Comparison of ENCODE assay signal across 11 mouse cellular contexts in genomic region chr3:51517878-51518762, GRCm38 (mm10). TPM values are rescaled to one million over a fixed set of nuclear protein-coding genes. Genes with fewer than 3 reads are reported as not detected.
DNase-seq lines count a peak whose midpoint lies in the region; ATAC-seq and TF ChIP-seq lines count a peak whose summit lies in the region.
"Had no signal": no experiment of that assay in that cellular context is flagged by ENCODE, and none has a peak within 500 bp of the region (broad histone marks: within the 10 kb centered on the region; RNA-seq: fewer than 3 reads in every experiment).

No protein-coding gene starts in this region.

- DNase-seq in heart, embryonic 10.5 days (ENCODE audit: low spot score) = peak; percentile 73
- DNase-seq in heart, adult 8-10 months (ENCODE audit: low spot score) = no peak
- peak; percentile 19 for DNase-seq in ZHBTc4 (ENCODE audit: low read depth, low spot score)
- DNase-seq in monocyte, adult 2 months (ENCODE audit: low read depth in 1 of 2, low spot score in 2 of 2) = peak; percentile 15 to 26
- no peak for DNase-seq in cerebellum, postnatal 10 days
- no peak for DNase-seq in cerebellum, adult 2 months
- DNase-seq in embryo, embryonic 9.5 days (ENCODE audit: extremely low spot score) = no peak
- DNase-seq: cerebellum, adult 9-11 months; spleen, adult 18-20 months had no signal

- no peak for TF ChIP-seq POLR2A in cerebellum, adult 2 months (IDR thresholded peaks at IDR 0.05; ENCODE audit: borderline replicate concordance, insufficient read depth, low read length)

- H3K9me3 ChIP-seq in heart, embryonic 10.5 days = no peaks in the 10 kb centered on the region
- H3K9me3 ChIP-seq in intestine, embryonic 16.5 days (ENCODE audit: control insufficient read depth, low read length) = no peaks in the 10 kb centered on the region

- no peak for TF ChIP-seq CTCF in cerebellum, adult 2 months (IDR thresholded peaks at IDR 0.05; ENCODE audit: borderline replicate concordance, insufficient read depth, low read depth, low read length)

- H3K9ac ChIP-seq in intestine, embryonic 16.5 days (ENCODE audit: low read depth, low read length) = peak overlapping the region; percentile 46; the same call in 1 of the 2 replicates
- H3K9ac ChIP-seq: hindbrain, embryonic 14.5 days had no signal

- peak overlapping the region; percentile 72 for H3K27ac ChIP-seq in heart, embryonic 10.5 days
- H3K27ac ChIP-seq in intestine, embryonic 16.5 days (ENCODE audit: low read length) = peak overlapping the region; percentile 96
- H3K27ac ChIP-seq in cerebellum, adult 2 months (ENCODE audit: insufficient read depth, low read length) = no peak overlapping the region
- H3K27ac ChIP-seq: hindbrain, embryonic 14.5 days had no signal

- peak overlapping the region; percentile 23 for H3K4me2 ChIP-seq in intestine, embryonic 16.5 days (ENCODE audit: low read depth, low read length)
- H3K4me2 ChIP-seq: hindbrain, embryonic 14.5 days had no signal

- peaks cover 52% of the 10 kb centered on the region for H3K36me3 ChIP-seq in heart, embryonic 10.5 days
- 0 out of 2 replicates have a peak, but pooled peaks cover 1% of the 10 kb centered on the region for H3K36me3 ChIP-seq in intestine, embryonic 16.5 days (ENCODE audit: control insufficient read depth, insufficient read depth, low read length)

- ATAC-seq in intestine, embryonic 16.5 days = peak; percentile 85

- H3K4me3 ChIP-seq in heart, embryonic 10.5 days = no peak overlapping the region
- H3K4me3 ChIP-seq in intestine, embryonic 16.5 days (ENCODE audit: low read length) = peak overlapping the region; percentile 25
- no peak overlapping the region for H3K4me3 ChIP-seq in cerebellum, adult 2 months (replicated peaks; ENCODE audit: insufficient read depth, low read depth, low read length)

- H3K27me3 ChIP-seq in heart, embryonic 10.5 days (ENCODE audit: insufficient read depth, poor library complexity, severe bottlenecking) = no peaks in the 10 kb centered on the region
- H3K27me3 ChIP-seq in intestine, embryonic 16.5 days (replicated peaks; ENCODE audit: control insufficient read depth, insufficient read depth, low read length) = no peaks in the 10 kb centered on the region
- H3K27me3 ChIP-seq in cerebellum, adult 2 months (ENCODE audit: control insufficient read depth, insufficient read depth, low read length) = no peaks in the 10 kb centered on the region

- WGBS in heart, embryonic 10.5 days = 76% methylated on average over 12 of the region's 12 CpGs
- 60% methylated on average over 12 of the region's 12 CpGs for WGBS in intestine, embryonic 16.5 days
- 84% methylated on average over 12 of the region's 12 CpGs for WGBS in cerebellum, adult 2 months

- H3K4me1 ChIP-seq in heart, embryonic 10.5 days = peaks cover 12% of the 10 kb centered on the region
- H3K4me1 ChIP-seq in intestine, embryonic 16.5 days (ENCODE audit: control insufficient read depth, insufficient read depth, low read length) = peaks cover 12% of the 10 kb centered on the region; the same call in 1 of the 2 replicates
- H3K4me1 ChIP-seq in cerebellum, adult 2 months (ENCODE audit: control insufficient read depth, insufficient read depth, low read length) = no peaks in the 10 kb centered on the region

RNA-seq across cellular contexts. Expression of gene Rab33b, which starts 34.4 kb away (rescaled TPM):
- polyA plus RNA-seq in heart, embryonic 10.5 days (2016; fragmentation: Nextera tagmentation; extraction: Ambion mirVana) = 15.6 and 16.3 TPM in 2 replicates
- 10 to 100 TPM in 2 of 4 experiments, 1 to 10 TPM in 2; 9.7 to 10.2 (median 10.0) TPM for total RNA-seq in heart, adult 8-10 months (2022)
- polyA plus RNA-seq in intestine, embryonic 16.5 days (2015; fragmentation: Nextera tagmentation; extraction: Ambion mirVana) = 23.7 and 25.0 TPM in 2 replicates
- polyA plus RNA-seq in cerebellum, adult 2 months (2012; rRNA removed) = 25.7 and 28.7 TPM in 2 replicates

RNA-seq across cellular contexts. Expression of gene Setd7, which starts 42.6 kb away (rescaled TPM):
- polyA plus RNA-seq in heart, embryonic 10.5 days (2016; fragmentation: Nextera tagmentation; extraction: Ambion mirVana) = 3.6 and 3.9 TPM in 2 replicates
- total RNA-seq in heart, adult 8-10 months (2022) = 10 to 100 TPM; 55.6 to 68.3 (median 59.1) TPM
- 1.8 and 2.0 TPM in 2 replicates for polyA plus RNA-seq in intestine, embryonic 16.5 days (2015; fragmentation: Nextera tagmentation; extraction: Ambion mirVana)
- polyA plus RNA-seq in cerebellum, adult 2 months (2012; rRNA removed) = 83.0 and 96.5 TPM in 2 replicates

Comparison
In these comparisons a context has a peak if more than half of its experiments do, and no peak if none do; other contexts are left out.
1. DNase-seq: peak in heart, embryonic 10.5 days (single experiment), ZHBTc4 (single experiment) and monocyte, adult 2 months (2 of 2); none in heart, adult 8-10 months (single experiment), cerebellum, postnatal 10 days (0 of 2), cerebellum, adult 2 months (0 of 2) and embryo, embryonic 9.5 days (single experiment).
2. RNA of gene Setd7, which starts 42.6 kb away (polyA plus RNA-seq): 83.0 to 96.5 TPM in cerebellum, adult 2 months; 3.6 to 3.9 TPM in heart, embryonic 10.5 days and 1.8 to 2.0 TPM in intestine, embryonic 16.5 days; every median in the first group is over 10 times any median in the second.